Mouse (Mus musculus) midbrain, embryonic 10.5 days (tissue): ENCODE results near the gene Uchl5. TPM values are rescaled to one million over a fixed set of nuclear protein-coding genes. Genes with fewer than 3 reads are reported as not detected.

Source experiments
- DNase-seq: peaks from one replicate; pipeline ENCODE4 v3.0.0-alpha.2; 2017; ENCODE audit warnings: low spot score
- H3K27ac ChIP-seq: fragments of 300-500 bp; sonication (generic); replicated peaks from 2 replicates; pipeline ENCODE4 v1.5.1; 2016; ENCODE audit warnings: mild to moderate bottlenecking
- H3K27me3 ChIP-seq: fragments of 300-500 bp; sonication (generic); 2 replicates; pipeline ENCODE4 v1.6.1; 2016; ENCODE audit warnings: low read depth, mild to moderate bottlenecking; ENCODE audit not compliant: poor library complexity, severe bottlenecking
- H3K36me3 ChIP-seq: fragments of 300-500 bp; sonication (generic); 2 replicates; pipeline ENCODE4 v1.6.1; 2016; ENCODE audit warnings: mild to moderate bottlenecking, moderate library complexity
- H3K4me1 ChIP-seq: fragments of 300-500 bp; sonication (generic); 2 replicates; pipeline ENCODE4 v1.6.1; 2016
- H3K4me3 ChIP-seq: fragments of 300-500 bp; sonication (generic); 2 replicates; pipeline ENCODE4 v1.5.1; 2016; ENCODE audit warnings: mild to moderate bottlenecking, moderate library complexity
- H3K9me3 ChIP-seq: fragments of 300-500 bp; sonication (generic); replicated peaks from 2 replicates; pipeline ENCODE4 v1.6.1; 2016; ENCODE audit warnings: mild to moderate bottlenecking
- WGBS: fragments of 180-500 bp; shearing (Covaris S2); methylation state at CpG from one replicate; pipeline ENCODE4 v1.1.7; 2016; 5-methylcytosine and 5-hydroxymethylcytosine counted together
- polyA plus RNA-seq: library from polyadenylated mRNA; unstranded; fragments of >200 nt; fragmentation: Nextera tagmentation; extraction: Ambion mirVana; gene quantifications from 2 replicates; pipeline ENCODE4 v1.2.1, GENCODE M21; 2016

The Uchl5 gene
- polyA plus RNA-seq, 1 experiment from 2014 or later, result 116 TPM

GRCm38 (mm10) chr1:143764443-143764842, 12.6 kb upstream of the Uchl5 start:
- no peaks in the 10 kb centered on the region for H3K9me3 ChIP-seq
- 81% methylated on average over 1 of the region's 1 CpGs for WGBS
- H3K4me3 ChIP-seq, result no peak overlapping the region
- no peak for DNase-seq
- peaks cover 9% of the 10 kb centered on the region; the same call in 1 of the 2 replicates for H3K4me1 ChIP-seq
- no peaks in the 10 kb centered on the region for H3K27me3 ChIP-seq
- H3K27ac ChIP-seq, result no peak overlapping the region
- peaks cover 73% of the 10 kb centered on the region for H3K36me3 ChIP-seq

DNA sequence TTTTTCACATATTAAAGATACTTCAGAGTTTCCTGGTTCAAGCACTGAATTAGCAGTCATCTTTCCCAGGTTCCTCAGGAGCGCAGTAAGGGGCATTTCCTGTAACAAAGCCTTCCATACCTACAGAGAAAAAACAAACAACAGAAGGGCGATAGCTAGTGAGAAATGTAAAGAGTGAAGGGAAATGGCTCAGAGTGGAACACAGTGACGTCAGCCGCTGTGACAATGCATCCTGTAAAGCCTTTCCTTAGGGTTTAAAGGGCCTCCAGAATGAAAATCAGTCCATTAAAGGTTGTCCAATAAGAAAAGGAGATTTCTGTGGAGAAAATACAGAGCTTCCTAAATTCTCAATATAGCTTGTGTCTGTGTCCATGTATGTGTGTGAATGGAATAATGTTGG, 11.3 kb upstream of the Uchl5 start:
- no peak overlapping the region for H3K27ac ChIP-seq
- no peak overlapping the region for H3K4me3 ChIP-seq
- H3K4me1 ChIP-seq, result peaks cover 14% of the 10 kb centered on the region
- peaks cover 73% of the 10 kb centered on the region for H3K36me3 ChIP-seq
- WGBS, result 85% methylated on average over 4 of the region's 4 CpGs
- no peaks in the 10 kb centered on the region for H3K27me3 ChIP-seq
- no peaks in the 10 kb centered on the region for H3K9me3 ChIP-seq
- no peak for DNase-seq

DNA sequence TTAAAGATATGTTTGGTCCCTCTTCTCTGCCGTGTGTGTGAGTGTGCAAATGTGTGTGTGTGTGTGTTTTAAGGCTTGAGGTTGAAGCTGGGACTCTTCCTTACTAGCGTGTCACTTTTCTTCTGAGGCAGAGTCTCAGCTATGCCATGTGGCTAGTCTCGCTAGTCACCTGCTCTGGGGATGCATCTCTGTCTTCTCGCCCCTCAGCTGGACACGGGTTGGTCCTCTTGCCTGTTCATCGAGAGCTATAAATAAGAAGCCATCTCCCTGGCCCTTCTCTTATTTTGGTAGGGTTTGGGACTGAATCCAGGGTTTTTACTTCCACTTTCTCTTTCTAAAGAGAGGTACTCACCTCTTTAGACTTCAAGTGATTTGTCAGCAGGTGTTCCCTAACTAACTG, 10.8 kb upstream of the Uchl5 start:
- Histone ChIP-seq H3K9me3 (no peaks in the 10 kb centered on the region), H3K36me3 (peaks cover 68% of the 10 kb centered on the region), H3K4me3 (no peak overlapping the region), H3K4me1 (peaks cover 15% of the 10 kb centered on the region), H3K27ac (no peak overlapping the region), H3K27me3 (no peaks in the 10 kb centered on the region)
- DNase-seq, result no peak
- WGBS, result 92% methylated on average over 6 of the region's 6 CpGs

DNA sequence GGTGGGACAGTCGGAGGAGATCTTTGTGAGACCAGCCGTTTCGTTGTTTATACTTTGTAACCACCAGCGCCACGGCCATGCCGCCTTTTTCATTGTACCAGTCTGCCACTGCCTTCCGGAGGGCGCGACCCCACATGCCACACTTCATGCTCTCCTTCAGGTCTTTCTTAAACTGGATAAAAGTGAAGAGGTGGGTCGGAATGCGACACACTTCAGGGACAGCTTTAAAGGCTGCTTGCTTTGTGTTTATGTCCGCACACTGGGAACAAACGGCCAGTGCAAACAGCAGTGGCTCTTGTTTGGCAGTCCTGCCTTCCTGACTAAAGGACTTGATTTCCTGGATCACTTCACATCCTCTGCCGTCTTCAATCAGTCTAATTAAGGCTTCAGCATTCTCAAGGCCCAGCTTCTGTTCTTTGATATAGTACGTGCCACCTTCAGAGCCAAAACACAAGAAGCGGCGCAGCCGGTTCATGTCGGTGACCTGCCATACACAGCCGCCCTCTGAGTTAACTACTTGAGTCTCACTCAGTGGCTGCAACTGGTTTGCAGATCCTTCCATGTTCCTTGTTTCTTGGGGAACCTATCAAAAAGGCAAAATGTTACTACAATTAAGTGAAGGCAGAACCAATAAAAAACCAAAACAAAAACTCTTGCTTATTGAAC, 6.5 kb upstream of the Uchl5 start:
- no peak for DNase-seq
- WGBS, result 54% methylated on average over 20 of the region's 20 CpGs
- peaks cover 32% of the 10 kb centered on the region for H3K36me3 ChIP-seq
- no peak overlapping the region for H3K4me3 ChIP-seq
- H3K9me3 ChIP-seq, result no peaks in the 10 kb centered on the region
- no peak overlapping the region for H3K27ac ChIP-seq
- H3K27me3 ChIP-seq, result no peaks in the 10 kb centered on the region
- peaks cover 28% of the 10 kb centered on the region for H3K4me1 ChIP-seq

DNA sequence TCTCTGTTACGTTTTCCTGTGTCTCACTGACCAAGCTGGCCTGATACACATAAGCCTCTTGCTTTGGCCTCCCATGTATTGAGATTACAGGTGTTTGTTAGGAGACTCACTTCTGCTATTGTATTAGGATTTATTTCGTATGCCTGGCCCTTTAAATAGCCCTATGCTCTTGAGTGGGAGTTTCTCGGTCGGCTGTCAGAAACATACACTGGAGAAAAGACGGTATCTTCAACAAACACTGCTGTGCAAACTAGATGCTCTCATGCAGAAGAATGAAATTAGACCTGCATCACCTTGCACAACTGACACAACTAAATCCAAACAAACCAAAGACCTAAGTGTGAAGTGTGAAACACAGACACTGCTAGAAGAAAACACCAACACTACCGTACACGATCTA, 4.0 kb upstream of the Uchl5 start:
- H3K4me3 ChIP-seq, result no peak overlapping the region
- H3K9me3 ChIP-seq, result no peaks in the 10 kb centered on the region
- DNase-seq, result no peak
- H3K36me3 ChIP-seq, result peaks cover 20% of the 10 kb centered on the region
- H3K4me1 ChIP-seq, result peaks cover 30% of the 10 kb centered on the region
- WGBS, result 81% methylated on average over 7 of the region's 7 CpGs
- no peak overlapping the region for H3K27ac ChIP-seq
- H3K27me3 ChIP-seq, result no peaks in the 10 kb centered on the region

DNA sequence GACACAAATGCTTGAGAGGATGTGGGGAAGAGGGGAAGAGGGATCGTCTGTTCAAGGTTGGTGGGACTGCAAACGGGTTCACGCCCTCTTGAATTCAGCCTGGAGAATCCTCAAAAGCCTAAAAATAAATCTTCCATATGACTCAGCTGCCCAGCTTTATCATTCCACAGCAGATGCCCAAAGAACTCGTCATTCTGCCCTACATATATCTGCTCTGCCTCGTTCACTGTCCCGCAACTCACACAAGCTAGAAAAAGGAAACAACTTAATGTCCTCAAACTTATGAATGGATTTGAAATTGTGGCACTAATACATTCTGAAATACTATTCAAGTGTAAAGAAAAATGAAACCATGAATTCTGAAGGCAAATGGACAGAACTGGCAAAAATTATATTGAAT, 3.2 kb upstream of the Uchl5 start:
- DNase-seq, result no peak
- peaks cover 16% of the 10 kb centered on the region for H3K36me3 ChIP-seq
- no peaks in the 10 kb centered on the region for H3K9me3 ChIP-seq
- no peaks in the 10 kb centered on the region for H3K27me3 ChIP-seq
- no peak overlapping the region for H3K4me3 ChIP-seq
- H3K27ac ChIP-seq, result no peak overlapping the region
- WGBS, result 91% methylated on average over 6 of the region's 6 CpGs
- H3K4me1 ChIP-seq, result peaks cover 39% of the 10 kb centered on the region

GRCm38 (mm10) chr1:143777558-143778218, 616 bp downstream of the Uchl5 start:
- Histone ChIP-seq H3K27me3 (no peaks in the 10 kb centered on the region), H3K4me1 (peaks cover 35% of the 10 kb centered on the region), H3K4me3 (peak overlapping the region; percentile 91), H3K36me3 (peaks cover 12% of the 10 kb centered on the region; the same call in 1 of the 2 replicates), H3K27ac (peak overlapping the region; percentile 92), H3K9me3 (no peaks in the 10 kb centered on the region)
- WGBS, result under 1% methylated on average over 34 of the region's 39 CpGs
- DNase-seq, result no peak

- H3K27ac ChIP-seq, result no peak overlapping the region
- H3K36me3 ChIP-seq, result peaks cover 28% of the 10 kb centered on the region
- no peaks in the 10 kb centered on the region for H3K9me3 ChIP-seq
- WGBS, result 75% methylated on average over 2 of the region's 2 CpGs
- no peak overlapping the region for H3K4me3 ChIP-seq
- H3K27me3 ChIP-seq, result no peaks in the 10 kb centered on the region
- peak; percentile 24 for DNase-seq
- no peaks in the 10 kb centered on the region for H3K4me1 ChIP-seq
Observed at GRCm38 (mm10) chr1:143788584-143789227, 11.6 kb downstream of the Uchl5 start.

GRCm38 (mm10) chr1:143803537-143803936, 26.5 kb downstream of the Uchl5 start:
- Histone ChIP-seq H3K4me1 (no peaks in the 10 kb centered on the region), H3K27ac (no peak overlapping the region), H3K27me3 (no peaks in the 10 kb centered on the region), H3K36me3 (peaks cover 24% of the 10 kb centered on the region), H3K4me3 (no peak overlapping the region), H3K9me3 (no peaks in the 10 kb centered on the region)
- WGBS, result 50% methylated on average over 4 of the region's 4 CpGs
- no peak for DNase-seq

GRCm38 (mm10) chr1:143809062-143809461, 32.0 kb downstream of the Uchl5 start:
- DNase-seq, result no peak
- Histone ChIP-seq H3K4me1 (0 out of 2 replicates have a peak, but pooled peaks cover 2% of the 10 kb centered on the region), H3K27ac (no peak overlapping the region), H3K36me3 (peaks cover 19% of the 10 kb centered on the region), H3K4me3 (no peak overlapping the region), H3K27me3 (no peaks in the 10 kb centered on the region), H3K9me3 (no peaks in the 10 kb centered on the region)
- WGBS, result 91% methylated on average over 6 of the region's 6 CpGs

GRCm38 (mm10) chr1:143813676-143814360, 36.7 kb downstream of the Uchl5 start:
- WGBS, result 50% methylated on average over 7 of the region's 7 CpGs
- Histone ChIP-seq H3K4me1 (peaks cover 5% of the 10 kb centered on the region; the same call in 1 of the 2 replicates), H3K36me3 (peaks cover 2% of the 10 kb centered on the region; the same call in 1 of the 2 replicates), H3K27me3 (no peaks in the 10 kb centered on the region), H3K4me3 (no peak overlapping the region), H3K9me3 (no peaks in the 10 kb centered on the region), H3K27ac (no peak overlapping the region)
- DNase-seq, result peak; percentile 76

GRCm38 (mm10) chr1:143820096-143820877, 43.2 kb downstream of the Uchl5 start:
- Histone ChIP-seq H3K4me3 (no peak overlapping the region), H3K36me3 (no peaks in the 10 kb centered on the region), H3K27ac (peak overlapping the region; percentile 80), H3K27me3 (no peaks in the 10 kb centered on the region), H3K9me3 (no peaks in the 10 kb centered on the region), H3K4me1 (peaks cover 37% of the 10 kb centered on the region)
- 33% methylated on average over 2 of the region's 2 CpGs for WGBS
- peak; percentile 52 for DNase-seq
